Mouse (Mus musculus): ENCODE measurements around the gene Tubb4b.

The Tubb4b gene

DNA sequence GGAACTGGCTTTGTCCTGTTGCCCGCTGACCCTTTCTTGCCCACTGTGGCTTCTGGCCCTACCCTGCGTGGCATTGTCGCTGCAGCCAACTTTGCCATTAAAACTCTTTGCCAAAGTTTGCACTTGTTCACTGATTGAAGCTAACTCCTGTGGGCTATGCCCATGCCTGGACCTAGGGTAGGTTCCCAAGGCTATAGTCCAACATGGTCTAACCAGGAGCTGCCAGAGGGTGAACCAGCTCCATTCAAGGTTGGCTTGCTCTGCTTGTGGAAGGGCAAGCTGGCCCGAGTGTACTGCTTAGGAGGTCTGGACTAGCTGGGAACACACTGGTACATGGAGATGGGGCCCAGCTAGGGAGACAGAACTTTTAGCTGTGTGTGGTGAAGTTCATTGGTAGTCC lies 19.6 kb upstream of the Tubb4b start:
- DNase-seq (ENCODE audit: low spot score in 2 of 2): no peak

DNA sequence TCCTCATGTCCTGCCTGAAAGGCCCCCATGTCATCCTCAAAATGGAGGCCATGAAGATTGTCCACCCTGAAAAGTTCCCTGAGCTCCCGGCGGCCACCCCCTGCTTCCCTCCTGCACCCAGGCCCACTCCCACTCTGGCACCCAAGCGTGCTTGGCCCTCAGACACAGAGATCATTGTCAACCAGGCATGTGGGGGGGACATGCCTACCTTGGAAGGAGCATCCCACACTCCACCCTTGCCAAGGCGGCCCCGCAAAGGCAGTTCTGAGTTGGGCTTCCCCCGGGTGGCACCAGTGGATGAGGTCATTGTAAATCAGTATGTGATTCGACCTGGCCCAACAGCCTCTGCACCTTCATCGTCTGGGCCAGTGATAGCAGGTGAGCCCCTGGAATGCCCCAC lies 18.8 kb upstream of the Tubb4b start:
- DNase-seq (ENCODE audit: low spot score in 2 of 2): no peak

DNA sequence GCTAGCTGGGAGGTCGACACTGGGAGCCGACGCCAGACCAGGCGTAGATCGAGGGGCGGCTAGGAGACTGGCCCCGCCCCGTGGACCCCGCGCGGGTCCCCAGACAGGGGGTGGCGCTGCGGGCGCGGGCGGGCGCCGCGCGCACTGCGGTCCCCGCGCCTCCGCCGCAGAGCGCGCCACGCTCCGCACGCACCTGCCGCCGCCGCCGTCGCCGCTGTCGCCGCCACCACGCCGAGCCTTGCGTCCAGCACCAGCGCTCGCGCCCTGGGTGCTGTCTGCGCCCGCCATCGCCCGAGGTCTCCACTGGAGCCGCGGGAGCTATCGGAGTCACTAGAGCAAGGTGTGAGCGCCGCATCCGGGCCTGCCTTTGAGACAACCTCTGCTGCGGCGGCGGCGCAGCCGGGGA lies 17.6 kb upstream of the Tubb4b start, which contains the start of the genes Rnf208 and Cysrt1:
Gene Rnf208, plus strand, starts transcription at position 155 of the 406 bp plus-strand sequence.
Gene Cysrt1, minus strand, starts transcription at position 352 of the 406 bp plus-strand sequence.
- DNase-seq (ENCODE audit: low spot score in 2 of 2): peak in 1 of 2 experiments; percentile 35

- no peak for DNase-seq (ENCODE audit: low spot score in 2 of 2)
These were observed 16.9 kb upstream of the Tubb4b start for GRCm38 (mm10) chr2:25241438-25241775.

- no peak for DNase-seq (ENCODE audit: low spot score in 2 of 2)
These were observed 16.4 kb upstream of the Tubb4b start for GRCm38 (mm10) chr2:25240723-25241437.

- DNase-seq (ENCODE audit: low spot score in 2 of 2): no peak
These were observed 15.8 kb upstream of the Tubb4b start for GRCm38 (mm10) chr2:25240310-25240709.

DNA sequence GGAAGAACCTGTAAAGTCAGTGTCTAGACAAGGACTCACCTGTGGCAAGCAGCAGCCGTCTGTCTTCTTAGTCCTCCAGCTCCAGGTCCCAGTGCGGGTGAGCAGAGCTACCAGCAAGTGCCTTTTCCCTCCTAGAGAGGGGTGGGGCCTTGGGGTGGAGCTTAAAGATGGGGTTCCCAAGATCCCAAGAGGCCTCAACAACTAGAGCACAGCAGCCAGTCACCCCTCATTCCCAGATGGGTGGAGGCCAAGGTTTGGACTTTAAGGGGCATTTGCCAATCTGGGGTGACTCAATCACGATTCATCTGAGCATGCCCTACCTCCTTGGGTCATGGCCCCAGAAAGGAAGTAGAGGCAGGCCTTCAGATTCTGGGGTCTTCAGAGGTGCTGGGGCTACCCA lies 15.3 kb upstream of the Tubb4b start:
- DNase-seq (ENCODE audit: low spot score in 2 of 2): no peak

GRCm38 (mm10) chr2:25238106-25238505 lies 13.6 kb upstream of the Tubb4b start:
- DNase-seq (ENCODE audit: low spot score in 2 of 2): no peak

GRCm38 (mm10) chr2:25237522-25237921 lies 13.0 kb upstream of the Tubb4b start:
- no peak for DNase-seq (ENCODE audit: low spot score in 2 of 2)

- DNase-seq (ENCODE audit: low spot score in 2 of 2): no peak
These were observed 12.1 kb upstream of the Tubb4b start, which contains the start of gene Rnf224 for GRCm38 (mm10) chr2:25236614-25237013. Rnf224 (minus strand) TSS chr2:25236787.

DNA sequence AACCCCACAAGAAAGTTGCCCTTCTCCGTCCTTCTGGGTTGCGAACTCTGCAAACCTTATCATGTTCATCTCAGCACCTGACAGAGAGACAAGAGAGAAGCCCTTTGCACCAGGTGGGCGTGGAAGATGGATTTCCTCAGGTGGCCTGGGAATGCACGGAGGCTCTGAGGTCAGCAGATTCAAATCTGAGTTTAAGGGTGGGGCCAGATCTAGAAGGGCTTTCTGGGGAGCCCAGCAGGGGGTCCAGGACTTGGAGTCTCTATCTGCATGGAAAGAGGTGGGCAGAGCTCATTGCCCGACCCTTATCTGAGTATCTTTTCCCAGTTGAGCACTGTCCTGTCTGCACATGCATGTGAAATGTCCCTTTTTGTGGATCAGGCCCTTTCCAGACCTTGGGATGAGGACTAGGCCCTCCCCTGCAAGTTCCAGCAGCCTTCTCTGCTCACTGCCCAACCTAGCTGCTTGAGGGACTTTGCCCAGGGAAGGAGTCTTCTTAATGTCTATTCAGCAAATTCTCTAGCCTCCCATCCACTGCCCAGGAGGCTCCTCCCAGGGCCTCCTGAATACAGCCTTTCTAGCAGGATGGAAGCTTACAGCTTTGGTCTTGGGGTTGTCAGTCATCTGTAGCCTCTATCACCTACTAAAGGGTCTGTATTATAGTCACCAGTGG lies 10.2 kb upstream of the Tubb4b start:
- DNase-seq (ENCODE audit: low spot score in 2 of 2): no peak

- DNase-seq (ENCODE audit: low spot score in 2 of 2): no peak
These were observed 9.5 kb upstream of the Tubb4b start, which contains the start of gene Slc34a3 for GRCm38 (mm10) chr2:25234050-25234449. Slc34a3 (minus strand) TSS chr2:25234364.

- no peak for DNase-seq (ENCODE audit: low spot score in 2 of 2)
These were observed 8.9 kb upstream of the Tubb4b start for GRCm38 (mm10) chr2:25233421-25233820.

- DNase-seq (ENCODE audit: low spot score in 2 of 2): no peak
These were observed 6.5 kb upstream of the Tubb4b start for GRCm38 (mm10) chr2:25231038-25231437.

- no peak for DNase-seq (ENCODE audit: low spot score in 2 of 2)
These were observed 6.1 kb upstream of the Tubb4b start for GRCm38 (mm10) chr2:25230581-25230980.

DNA sequence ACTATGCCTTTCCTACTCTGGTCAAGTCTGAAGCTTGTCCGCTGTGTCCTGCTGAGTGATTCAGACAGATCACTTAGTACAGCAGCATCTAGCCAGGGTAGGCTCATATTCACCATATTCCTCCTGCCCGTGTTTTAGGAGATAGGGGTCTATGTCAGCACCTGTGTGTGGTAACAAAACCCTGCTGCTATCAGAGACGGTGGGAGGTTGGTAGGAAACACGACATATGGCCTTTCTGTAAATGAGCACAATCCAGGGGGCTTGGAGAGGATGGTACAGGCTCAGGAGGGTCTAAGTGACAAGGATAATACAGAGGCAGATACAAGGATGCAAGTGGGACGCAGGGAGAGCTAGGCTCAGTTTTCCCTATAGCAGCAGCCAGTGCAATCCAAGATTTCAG lies 5.1 kb upstream of the Tubb4b start:
- no peak for DNase-seq (ENCODE audit: low spot score in 2 of 2)

GRCm38 (mm10) chr2:25228995-25229530 lies 4.6 kb upstream of the Tubb4b start:
- peak in 1 of 2 experiments; percentile 12 for DNase-seq (ENCODE audit: low spot score in 2 of 2)

DNA sequence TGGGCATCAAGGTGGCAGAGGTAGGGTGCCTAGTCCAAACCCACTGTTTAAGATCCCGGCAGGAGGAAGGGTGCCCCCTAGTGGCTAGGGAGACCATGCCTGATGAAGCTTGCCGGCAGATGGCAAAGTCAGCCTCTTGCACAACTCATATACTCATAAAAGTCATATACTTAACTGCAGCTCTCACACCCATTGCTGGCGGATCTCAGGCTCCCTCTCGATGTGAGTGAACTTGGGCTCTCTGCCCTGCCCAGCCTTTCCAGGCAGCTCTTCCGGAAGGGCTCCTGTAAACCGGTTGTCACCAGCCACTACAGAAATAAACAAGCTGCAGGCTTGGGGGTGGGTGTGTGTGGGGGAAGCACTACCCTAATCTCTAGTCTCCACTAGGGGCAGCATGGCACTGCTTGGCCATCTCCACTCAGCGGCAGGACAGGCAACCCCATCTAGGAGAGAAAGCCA lies 4.0 kb upstream of the Tubb4b start:
- DNase-seq (ENCODE audit: low spot score in 2 of 2): peak; percentile 78 to 93

GRCm38 (mm10) chr2:25227406-25227805 lies 2.9 kb upstream of the Tubb4b start:
- DNase-seq (ENCODE audit: low spot score in 2 of 2): no peak

- DNase-seq (ENCODE audit: low spot score in 2 of 2): no peak
These were observed 2.4 kb upstream of the Tubb4b start for GRCm38 (mm10) chr2:25226864-25227263.

- DNase-seq (ENCODE audit: low spot score in 2 of 2): no peak
These were observed 1.4 kb upstream of the Tubb4b start for GRCm38 (mm10) chr2:25225811-25226379.

Data from thymus, postnatal 10 days (tissue).